8 mouse cellular contexts compared by ENCODE assay signal in genomic region chr9:108111593-108112121, GRCm38 (mm10). TPM values are rescaled to one million over a fixed set of nuclear protein-coding genes. Genes with fewer than 3 reads are reported as not detected.
DNase-seq lines count a peak whose midpoint lies in the region; ATAC-seq lines count a peak whose summit lies in the region.
"Had no signal": no experiment of that assay in that cellular context is flagged by ENCODE, and none has a peak within 500 bp of the region (broad histone marks: within the 10 kb centered on the region; RNA-seq: fewer than 3 reads in every experiment).

No protein-coding gene starts in this region.

- H3K9ac ChIP-seq in kidney, embryonic 16.5 days (replicated peaks; ENCODE audit: low read length), result peak overlapping the region; percentile 65
- peak overlapping the region; percentile 16; the same call in 1 of the 2 replicates for H3K9ac ChIP-seq in embryonic facial prominence, embryonic 15.5 days
- no peak overlapping the region for H3K9ac ChIP-seq in intestine, embryonic 14.5 days (ENCODE audit: low read length)
- H3K9ac ChIP-seq in midbrain, embryonic 15.5 days, result no peak overlapping the region

- no peak for ATAC-seq in kidney, embryonic 16.5 days (ENCODE audit: low FRiP score, low TSS enrichment)
- ATAC-seq in embryonic facial prominence, embryonic 15.5 days (ENCODE audit: insufficient number of reproducible peaks, low FRiP score, low TSS enrichment, low read depth), result no peak
- no peak for ATAC-seq in intestine, embryonic 14.5 days (replicated peaks; ENCODE audit: low FRiP score, low TSS enrichment, low read depth)
- no peak for ATAC-seq in midbrain, embryonic 15.5 days (replicated peaks)
- no peak for ATAC-seq in inflammation-experienced regulatory T-cells, adult 6 months

- H3K27ac ChIP-seq in kidney, embryonic 16.5 days (ENCODE audit: low read length), result no peak overlapping the region
- H3K27ac ChIP-seq in embryonic facial prominence, embryonic 15.5 days (replicated peaks), result no peak overlapping the region; the same call in 1 of the 2 replicates
- H3K27ac ChIP-seq in intestine, embryonic 14.5 days (ENCODE audit: low read depth), result peak overlapping the region; percentile 33; the same call in 1 of the 2 replicates
- H3K27ac ChIP-seq in midbrain, embryonic 15.5 days, result 0 out of 2 replicates have a peak overlapping the region, but pooled peaks have one; percentile 10

- H3K36me3 ChIP-seq in kidney, embryonic 16.5 days (ENCODE audit: insufficient read depth, low read length), result no peaks in the 10 kb centered on the region
- H3K36me3 ChIP-seq in embryonic facial prominence, embryonic 15.5 days, result no peaks in the 10 kb centered on the region
- no peaks in the 10 kb centered on the region for H3K36me3 ChIP-seq in intestine, embryonic 14.5 days (ENCODE audit: control insufficient read depth, insufficient read depth, low read length)
- peaks cover 29% of the 10 kb centered on the region for H3K36me3 ChIP-seq in midbrain, embryonic 15.5 days (replicated peaks)

- 70% methylated on average over 17 of the region's 17 CpGs for WGBS in kidney, embryonic 16.5 days
- WGBS in embryonic facial prominence, embryonic 15.5 days, result 74% methylated on average over 17 of the region's 17 CpGs
- 72% methylated on average over 17 of the region's 17 CpGs for WGBS in intestine, embryonic 14.5 days
- 75% methylated on average over 17 of the region's 17 CpGs for WGBS in midbrain, embryonic 15.5 days

- H3K9me3 ChIP-seq in kidney, embryonic 16.5 days (ENCODE audit: low read length), result 0 out of 2 replicates have a peak, but pooled peaks cover 3% of the 10 kb centered on the region
- H3K9me3 ChIP-seq in embryonic facial prominence, embryonic 15.5 days (replicated peaks), result no peaks in the 10 kb centered on the region
- H3K9me3 ChIP-seq in intestine, embryonic 14.5 days (ENCODE audit: control insufficient read depth, low read length), result 0 out of 2 replicates have a peak, but pooled peaks cover 6% of the 10 kb centered on the region
- H3K9me3 ChIP-seq in midbrain, embryonic 15.5 days, result no peaks in the 10 kb centered on the region

- H3K27me3 ChIP-seq in kidney, embryonic 16.5 days (ENCODE audit: insufficient read depth, low read length), result peaks cover 4% of the 10 kb centered on the region; the same call in 1 of the 2 replicates
- H3K27me3 ChIP-seq in embryonic facial prominence, embryonic 15.5 days, result peaks cover 4% of the 10 kb centered on the region; the same call in 1 of the 2 replicates
- no peaks in the 10 kb centered on the region for H3K27me3 ChIP-seq in intestine, embryonic 14.5 days (replicated peaks; ENCODE audit: control insufficient read depth, insufficient read depth, low read length)
- no peaks in the 10 kb centered on the region for H3K27me3 ChIP-seq in midbrain, embryonic 15.5 days (replicated peaks)

- peaks cover 23% of the 10 kb centered on the region for H3K4me1 ChIP-seq in kidney, embryonic 16.5 days (ENCODE audit: insufficient read depth, low read length)
- peaks cover 26% of the 10 kb centered on the region for H3K4me1 ChIP-seq in embryonic facial prominence, embryonic 15.5 days
- peaks cover 13% of the 10 kb centered on the region for H3K4me1 ChIP-seq in intestine, embryonic 14.5 days (replicated peaks; ENCODE audit: control insufficient read depth, insufficient read depth, low read length)
- peaks cover 7% of the 10 kb centered on the region for H3K4me1 ChIP-seq in midbrain, embryonic 15.5 days

- no peak for DNase-seq in kidney, adult 8-10 months
- no peak for DNase-seq in intestine, embryonic 14.5 days (ENCODE audit: low spot score)
- DNase-seq in frontal cortex, adult 2 months (ENCODE audit: extremely low spot score in 1 of 2, low spot score in 1 of 2), result no peak
- DNase-seq: kidney, postnatal 25 days had no signal

- H3K4me3 ChIP-seq in kidney, embryonic 16.5 days (ENCODE audit: low read length), result peak overlapping the region; percentile 43
- peak overlapping the region; percentile 31 for H3K4me3 ChIP-seq in embryonic facial prominence, embryonic 15.5 days (replicated peaks)
- H3K4me3 ChIP-seq in intestine, embryonic 14.5 days (ENCODE audit: low read depth, low read length), result peak overlapping the region; percentile 22
- H3K4me3 ChIP-seq in midbrain, embryonic 15.5 days, result no peak overlapping the region

- H3K4me2 ChIP-seq in kidney, embryonic 16.5 days (replicated peaks; ENCODE audit: low read depth, low read length), result peak overlapping the region; percentile 71
- peak overlapping the region; percentile 53 for H3K4me2 ChIP-seq in embryonic facial prominence, embryonic 15.5 days (replicated peaks)
- H3K4me2 ChIP-seq in intestine, embryonic 14.5 days (ENCODE audit: low read length), result peak overlapping the region; percentile 58
- peak overlapping the region; percentile 31 for H3K4me2 ChIP-seq in midbrain, embryonic 15.5 days

RNA-seq across cellular contexts. Expression of gene Apeh, which starts 17.3 kb away (rescaled TPM):
- 87.8 and 93.0 TPM in 2 replicates for polyA plus RNA-seq in kidney, embryonic 16.5 days (2015; fragmentation: Nextera tagmentation; extraction: Ambion mirVana)
- 48.3 and 51.2 TPM in 2 replicates for polyA plus RNA-seq in embryonic facial prominence, embryonic 15.5 days (2015; fragmentation: Nextera tagmentation; extraction: Ambion mirVana)
- 57.7 and 61.1 TPM in 2 replicates for polyA plus RNA-seq in intestine, embryonic 14.5 days (2014; fragmentation: Nextera tagmentation; extraction: Ambion mirVana)
- 54.7 and 61.3 TPM in 2 replicates for polyA plus RNA-seq in midbrain, embryonic 15.5 days (2015; fragmentation: Nextera tagmentation; extraction: Ambion mirVana)
- polyA plus RNA-seq in inflammation-experienced regulatory T-cells, adult 6 months (2017; shearing (Covaris generic)), result 10 to 100 TPM; 35.3 to 52.6 (median 45.0) TPM
- polyA plus RNA-seq in frontal cortex, adult 2 months (2012; rRNA removed), result 32.7 and 32.9 TPM in 2 replicates

RNA-seq across cellular contexts. Expression of gene Rnf123, which starts 28.5 kb away (rescaled TPM):
- polyA plus RNA-seq in kidney, embryonic 16.5 days (2015; fragmentation: Nextera tagmentation; extraction: Ambion mirVana), result 37.2 and 44.3 TPM in 2 replicates
- polyA plus RNA-seq in embryonic facial prominence, embryonic 15.5 days (2015; fragmentation: Nextera tagmentation; extraction: Ambion mirVana), result 28.7 and 34.9 TPM in 2 replicates
- 30.7 and 33.2 TPM in 2 replicates for polyA plus RNA-seq in intestine, embryonic 14.5 days (2014; fragmentation: Nextera tagmentation; extraction: Ambion mirVana)
- 54.7 and 55.0 TPM in 2 replicates for polyA plus RNA-seq in midbrain, embryonic 15.5 days (2015; fragmentation: Nextera tagmentation; extraction: Ambion mirVana)
- polyA plus RNA-seq in inflammation-experienced regulatory T-cells, adult 6 months (2017; shearing (Covaris generic)), result 10 to 100 TPM; 36.0 to 83.5 (median 66.3) TPM
- polyA plus RNA-seq in frontal cortex, adult 2 months (2012; rRNA removed), result 87.8 and 92.0 TPM in 2 replicates

RNA-seq across cellular contexts. Expression of gene Mst1, which starts 31.4 kb away (rescaled TPM):
- 0.10 and 0.21 TPM in 2 replicates for polyA plus RNA-seq in kidney, embryonic 16.5 days (2015; fragmentation: Nextera tagmentation; extraction: Ambion mirVana)
- 3.1 and 3.5 TPM in 2 replicates for polyA plus RNA-seq in embryonic facial prominence, embryonic 15.5 days (2015; fragmentation: Nextera tagmentation; extraction: Ambion mirVana)
- polyA plus RNA-seq in intestine, embryonic 14.5 days (2014; fragmentation: Nextera tagmentation; extraction: Ambion mirVana), result 0.17 and 0.78 TPM in 2 replicates
- polyA plus RNA-seq in midbrain, embryonic 15.5 days (2015; fragmentation: Nextera tagmentation; extraction: Ambion mirVana), result not detected in 2 replicates
- polyA plus RNA-seq in inflammation-experienced regulatory T-cells, adult 6 months (2017; shearing (Covaris generic)), result under 1 TPM in 2 of 3 experiments, not detected in 1; 0.67 to 0.87 TPM
- polyA plus RNA-seq in frontal cortex, adult 2 months (2012; rRNA removed), result 0.04 and 0.19 TPM in 2 replicates

RNA-seq across cellular contexts. Expression of gene Amigo3, which starts 58.7 kb away (rescaled TPM):
- 2.9 and 3.3 TPM in 2 replicates for polyA plus RNA-seq in kidney, embryonic 16.5 days (2015; fragmentation: Nextera tagmentation; extraction: Ambion mirVana)
- polyA plus RNA-seq in embryonic facial prominence, embryonic 15.5 days (2015; fragmentation: Nextera tagmentation; extraction: Ambion mirVana), result 4.0 and 5.0 TPM in 2 replicates
- polyA plus RNA-seq in intestine, embryonic 14.5 days (2014; fragmentation: Nextera tagmentation; extraction: Ambion mirVana), result 2.5 and 2.7 TPM in 2 replicates
- polyA plus RNA-seq in midbrain, embryonic 15.5 days (2015; fragmentation: Nextera tagmentation; extraction: Ambion mirVana), result 3.5 and 3.6 TPM in 2 replicates
- polyA plus RNA-seq in inflammation-experienced regulatory T-cells, adult 6 months (2017; shearing (Covaris generic)), result 1 to 10 TPM in 2 of 3 experiments, under 1 TPM in 1; 0.69 to 3.9 (median 1.9) TPM
- polyA plus RNA-seq in frontal cortex, adult 2 months (2012; rRNA removed), result 1.4 and 1.6 TPM in 2 replicates

Comparison
In these comparisons a context has a peak if more than half of its experiments do, and no peak if none do; other contexts are left out.
1. H3K27ac ChIP-seq: peak in intestine, embryonic 14.5 days (single experiment) and midbrain, embryonic 15.5 days (single experiment); none in kidney, embryonic 16.5 days (single experiment) and embryonic facial prominence, embryonic 15.5 days (single experiment).
2. H3K9ac ChIP-seq: peak in kidney, embryonic 16.5 days (single experiment) and embryonic facial prominence, embryonic 15.5 days (single experiment); none in intestine, embryonic 14.5 days (single experiment) and midbrain, embryonic 15.5 days (single experiment).
3. Peak in every context shown above with its lines, with median percentiles within 50 percentile points of each other: H3K4me2 ChIP-seq.